Mouse (Mus musculus): ENCODE measurements at regions not wholly inside any gene's neighbourhood (a gene's known extent, or its start where the extent isn't known, plus 50 kb on each side); places are given as distances from the start of the nearest gene placed in this dataset.

DNA sequence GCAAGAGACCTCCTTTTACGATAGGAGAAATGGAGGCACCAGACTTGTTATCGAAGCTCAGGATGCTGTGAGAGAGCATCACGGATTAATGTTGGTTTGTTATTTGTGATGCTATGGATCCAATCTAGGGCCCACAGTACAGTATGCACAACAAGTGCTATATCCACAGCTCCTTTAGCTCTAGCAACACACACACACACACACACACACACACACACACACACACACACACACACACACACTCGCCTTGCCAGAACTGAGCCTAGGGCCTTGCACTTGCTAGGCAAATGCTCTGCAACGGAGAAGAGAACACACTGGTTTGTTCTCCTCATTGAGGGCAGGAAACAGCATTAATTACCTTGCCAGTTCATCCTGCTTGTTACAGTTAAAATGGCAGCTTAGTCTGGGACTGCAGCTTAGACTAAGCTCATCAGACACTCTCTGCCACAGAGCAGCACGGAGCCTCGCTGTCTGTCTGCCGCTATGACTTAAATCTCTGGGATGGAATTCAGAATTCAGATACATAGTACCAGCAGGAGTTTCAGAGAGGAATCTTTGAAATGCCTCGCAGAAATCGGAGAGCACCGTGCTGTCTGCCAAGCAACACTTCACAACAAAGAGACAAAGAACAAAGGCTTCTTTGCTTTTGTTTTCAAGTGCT, 285.0 kb downstream of the Rngtt start:
- DNase-seq (ENCODE audit: low spot score in 2 of 2): no peak

DNA sequence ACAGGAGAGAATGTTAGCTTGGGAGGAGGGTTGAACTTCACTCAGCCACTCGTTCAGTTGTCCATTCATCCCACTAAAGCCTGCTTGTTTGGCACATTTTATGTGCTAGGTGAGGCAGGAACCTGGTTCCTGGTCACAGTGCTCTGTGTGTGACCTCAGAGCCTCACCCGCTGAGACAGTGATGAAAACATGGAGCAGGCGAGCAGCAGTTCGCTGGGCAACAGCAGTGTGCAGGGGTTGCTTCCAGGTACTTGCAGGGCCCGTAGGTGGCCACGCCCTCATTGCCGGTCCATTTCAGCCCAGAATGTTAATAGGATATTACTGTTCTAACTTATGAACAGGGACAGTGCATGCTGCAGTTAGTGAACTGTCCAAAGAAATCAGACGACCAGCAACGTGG, 285.7 kb downstream of the Rngtt start:
- no peak for DNase-seq (ENCODE audit: low spot score in 2 of 2)

DNA sequence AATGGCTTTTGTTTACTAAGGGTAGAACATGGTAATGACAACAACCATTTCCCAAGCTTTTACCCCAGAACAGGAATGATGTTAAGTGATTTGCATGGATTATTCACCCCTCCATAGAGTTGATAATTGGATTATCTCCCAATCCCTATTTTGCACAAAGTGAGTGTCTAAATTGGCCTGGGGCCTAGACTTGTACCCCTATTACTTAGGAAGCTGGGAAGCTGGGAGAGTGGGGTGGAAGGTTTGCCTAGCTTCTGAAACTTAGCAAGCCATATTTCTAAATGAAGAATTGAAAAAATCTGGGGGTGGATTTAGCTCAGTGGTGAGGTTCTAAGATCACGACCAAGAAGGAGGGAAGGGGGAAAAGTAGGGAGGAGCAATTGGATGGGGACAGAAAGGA, 289.9 kb downstream of the Rngtt start:
- no peak for DNase-seq (ENCODE audit: low spot score in 2 of 2)

DNA sequence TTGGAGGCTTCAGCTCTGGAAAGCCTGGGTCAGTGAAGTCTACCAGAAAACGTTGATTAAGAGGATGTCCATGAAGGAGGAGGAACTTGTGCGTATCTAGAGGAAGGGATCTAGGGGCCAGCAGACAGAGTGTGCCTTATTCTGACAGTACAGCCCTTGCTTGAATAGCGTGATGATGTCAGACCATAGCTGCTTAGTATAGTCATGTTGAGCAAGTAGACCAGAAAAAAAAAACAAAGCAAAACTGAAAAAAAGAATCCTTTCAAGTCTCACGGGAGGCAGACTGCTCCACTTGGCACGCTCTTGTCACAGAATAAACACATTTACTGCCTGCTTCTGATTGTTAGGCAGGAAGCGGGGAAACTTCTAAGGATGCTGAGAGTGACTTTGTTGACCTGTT, 290.7 kb downstream of the Rngtt start:
- no peak for DNase-seq (ENCODE audit: low spot score in 2 of 2)

DNA sequence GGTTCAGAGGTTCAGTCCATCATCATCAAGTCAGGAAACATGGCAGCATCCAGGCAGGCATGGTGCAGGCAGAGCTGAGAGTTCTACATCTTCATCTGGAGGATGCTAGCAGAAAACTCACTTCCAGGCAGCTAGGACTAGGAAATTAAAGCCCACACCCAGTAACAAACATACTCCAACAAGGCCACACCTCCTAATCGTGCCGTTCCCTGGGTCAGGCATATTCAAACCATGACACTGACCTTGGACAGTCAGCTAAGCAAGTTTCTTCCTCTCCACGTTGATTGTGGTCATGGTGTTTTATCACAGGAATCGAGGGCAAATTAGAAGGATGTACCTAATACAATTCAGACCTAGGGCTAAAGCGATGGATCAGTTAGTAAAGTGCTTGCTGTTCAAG, 294.5 kb downstream of the Rngtt start:
- DNase-seq (ENCODE audit: low spot score in 2 of 2): no peak

DNA sequence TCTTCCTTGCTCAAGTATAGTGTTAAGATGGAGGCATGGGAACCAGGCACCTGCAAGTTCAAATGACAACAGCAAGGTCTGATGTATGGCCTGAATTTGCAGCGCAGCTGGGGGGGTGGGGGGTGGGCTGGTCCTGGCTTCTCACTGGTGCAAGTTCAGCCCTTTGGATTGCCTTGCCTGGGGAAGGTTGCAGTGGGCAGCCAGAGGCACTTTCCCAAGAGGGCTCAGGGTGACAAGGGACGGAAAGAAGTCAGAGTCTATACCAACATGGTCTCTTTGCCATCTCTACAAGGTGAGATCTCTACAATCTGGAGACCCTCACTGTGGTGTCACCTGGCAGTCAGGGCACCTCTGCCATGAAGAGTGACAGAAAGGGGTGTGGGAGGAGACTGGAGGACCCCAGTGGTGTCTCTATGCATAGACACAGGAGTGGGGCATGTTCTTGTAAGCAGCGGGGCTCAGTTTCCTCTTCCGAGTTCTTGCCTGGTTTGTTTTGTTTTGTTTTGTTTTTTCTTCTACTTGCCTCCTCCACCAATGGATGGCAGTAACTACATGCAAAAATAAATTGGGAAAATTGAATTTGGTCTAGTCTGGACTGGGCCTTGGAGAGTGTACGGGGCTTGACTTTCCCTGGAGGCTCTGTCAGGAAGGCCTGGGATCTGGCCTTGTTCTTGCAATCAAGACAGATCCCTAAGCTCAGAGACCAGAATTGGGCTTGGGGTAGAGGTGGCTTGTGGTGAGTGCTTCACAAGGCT, 284.4 kb upstream of the Cnr1 start:
- DNase-seq (ENCODE audit: low spot score in 2 of 2): no peak

DNA sequence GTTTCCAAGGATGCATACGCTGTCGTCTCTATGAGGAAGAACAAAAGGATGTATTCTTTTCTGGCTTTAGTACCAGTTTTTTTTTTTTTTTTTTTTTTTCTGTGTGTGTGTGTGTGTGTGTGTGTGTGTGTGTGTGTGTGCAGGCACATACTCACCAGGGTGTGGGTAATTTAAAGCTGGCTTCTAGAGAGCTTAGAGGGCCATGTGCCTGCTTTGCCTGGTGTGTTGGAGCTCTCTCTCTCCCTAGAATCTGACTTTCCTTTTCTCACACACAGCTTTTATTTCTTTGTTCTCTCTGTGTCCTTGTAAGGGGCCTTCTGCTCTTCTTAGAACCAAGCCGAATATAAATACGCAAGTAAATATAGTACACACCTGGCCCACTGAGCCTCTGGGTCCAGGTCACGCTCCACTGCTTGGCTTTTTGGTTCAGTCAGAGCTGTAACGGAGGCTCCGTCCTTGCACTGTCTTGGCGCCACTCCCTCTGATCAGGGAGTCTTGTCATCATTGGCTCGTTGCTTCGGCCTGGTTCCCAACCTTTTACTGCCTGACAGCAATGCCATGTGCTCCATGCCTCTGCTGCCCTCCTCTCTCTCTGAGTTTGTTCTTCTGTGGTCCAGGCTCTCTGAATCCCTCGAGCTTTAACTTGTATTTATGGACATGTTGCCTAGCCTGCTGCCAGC, 283.7 kb upstream of the Cnr1 start:
- no peak for DNase-seq (ENCODE audit: low spot score in 2 of 2)

DNA sequence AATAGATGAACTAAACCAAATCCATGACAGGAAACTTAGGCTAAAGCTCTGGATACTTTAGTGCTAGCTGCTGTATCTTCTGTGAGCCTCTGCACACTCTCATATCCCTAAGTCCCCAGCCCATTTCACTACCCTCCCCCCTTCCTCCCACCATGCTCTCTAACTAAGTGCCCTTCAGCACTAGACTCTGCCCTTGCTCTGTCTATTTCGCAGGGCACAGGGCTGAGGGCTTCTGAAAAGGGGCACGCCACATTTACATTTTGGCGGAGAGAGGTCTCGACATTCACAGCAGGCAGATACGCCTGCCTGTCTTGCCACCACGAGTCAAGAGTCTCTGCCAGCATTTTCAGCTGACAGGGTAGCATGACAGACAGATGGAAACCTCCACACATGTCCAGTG, 282.5 kb upstream of the Cnr1 start:
- no peak for DNase-seq (ENCODE audit: low spot score in 2 of 2)

DNA sequence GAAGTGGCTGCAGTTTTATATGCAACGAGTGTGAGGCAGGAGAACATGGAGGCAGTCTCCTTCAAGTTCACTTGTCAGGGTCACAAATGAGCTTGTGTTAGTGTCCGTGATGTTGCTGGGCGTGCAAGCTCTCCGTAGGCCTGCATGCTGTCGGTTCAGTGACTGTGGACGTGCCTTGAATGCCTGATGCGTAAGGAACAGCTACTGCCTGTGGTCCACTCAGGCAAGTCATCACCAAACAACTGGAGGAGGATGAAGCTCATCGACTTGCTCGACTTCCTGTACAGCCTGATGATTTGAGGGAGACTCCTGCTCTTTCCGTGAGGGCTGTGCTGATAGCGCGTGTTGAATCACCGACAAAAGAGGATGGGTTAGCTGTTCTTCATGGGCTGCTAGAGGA, 281.9 kb upstream of the Cnr1 start:
- DNase-seq (ENCODE audit: low spot score in 2 of 2): no peak

DNA sequence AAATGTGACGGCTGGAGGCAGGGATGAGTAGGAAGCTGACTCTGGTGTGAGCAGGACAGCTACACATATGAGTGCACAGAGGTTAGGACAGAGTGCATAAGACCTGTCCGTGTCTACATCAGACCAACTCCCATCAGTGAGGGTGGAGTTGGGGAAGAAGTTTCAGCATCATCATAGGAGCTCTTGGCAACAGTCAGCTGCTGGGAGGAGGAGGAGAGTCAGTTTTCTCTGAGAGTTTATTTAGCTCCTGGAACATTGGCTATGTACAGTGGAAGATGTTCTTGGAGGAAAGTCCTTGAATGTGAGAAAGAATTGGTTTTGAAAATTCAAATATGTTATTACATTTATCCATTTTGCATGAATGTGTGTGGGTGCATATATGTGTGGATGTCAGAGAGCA, 279.2 kb upstream of the Cnr1 start:
- DNase-seq (ENCODE audit: low spot score in 2 of 2): no peak

DNA sequence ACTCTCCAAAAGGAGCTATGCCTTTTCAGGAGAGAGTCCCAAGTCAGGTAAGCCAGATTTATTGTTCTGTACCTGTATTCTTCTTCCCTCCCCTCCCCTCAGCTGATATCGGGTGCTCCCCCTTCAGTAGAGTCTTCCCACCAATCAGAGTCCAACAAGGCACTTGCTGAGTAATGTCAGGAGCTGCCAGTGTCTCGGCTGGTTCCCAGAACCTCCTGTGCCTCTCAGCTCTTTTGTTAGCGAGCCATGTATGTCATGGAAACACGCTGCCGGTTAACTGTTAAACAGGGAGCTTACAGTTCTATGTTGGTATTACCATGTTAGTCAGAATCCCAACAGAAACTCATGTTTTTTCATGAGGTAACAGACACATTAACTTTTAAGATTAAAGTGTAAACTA, 273.1 kb upstream of the Cnr1 start:
- DNase-seq (ENCODE audit: low spot score in 2 of 2): no peak

DNA sequence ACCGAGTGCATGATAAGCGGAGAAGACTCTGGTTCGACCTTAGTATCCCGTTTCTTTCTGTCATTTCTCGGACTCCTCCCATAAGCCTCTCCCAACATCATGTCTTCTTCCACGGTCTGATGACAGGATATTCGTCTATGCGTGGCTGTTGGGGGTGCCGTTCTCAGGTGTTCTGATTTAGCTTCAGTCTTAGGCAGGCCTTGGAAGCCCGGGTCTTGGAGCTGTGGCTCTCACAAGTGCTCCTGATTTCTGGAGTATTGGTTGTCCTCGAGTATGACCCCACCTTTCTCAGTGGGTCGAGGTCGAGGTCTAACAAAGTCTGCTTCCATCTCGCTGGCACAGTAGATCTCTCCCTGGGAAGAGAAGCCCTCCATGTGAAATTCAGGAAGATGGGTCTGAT, 264.6 kb upstream of the Cnr1 start:
- DNase-seq (ENCODE audit: low spot score in 2 of 2): no peak

DNA sequence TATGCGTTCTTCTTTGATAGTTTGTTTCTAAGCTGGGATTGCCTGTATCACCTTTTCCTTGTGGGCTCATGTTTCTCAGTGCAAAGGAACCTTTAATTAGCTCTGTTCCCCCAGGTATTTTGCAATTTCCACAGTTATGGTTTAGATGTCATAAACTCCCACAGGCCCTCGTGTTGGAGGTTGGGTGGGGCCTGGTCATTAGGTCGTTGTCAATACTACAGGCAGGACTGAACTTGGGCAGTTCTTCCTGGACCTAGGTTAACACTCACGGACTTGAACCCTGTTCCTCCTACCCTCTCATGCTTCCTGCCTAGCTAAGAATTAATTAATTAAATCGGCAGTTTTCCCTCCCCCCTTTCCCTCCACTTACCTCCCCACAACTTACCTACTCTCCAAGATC, 263.8 kb upstream of the Cnr1 start:
- no peak for DNase-seq (ENCODE audit: low spot score in 2 of 2)

DNA sequence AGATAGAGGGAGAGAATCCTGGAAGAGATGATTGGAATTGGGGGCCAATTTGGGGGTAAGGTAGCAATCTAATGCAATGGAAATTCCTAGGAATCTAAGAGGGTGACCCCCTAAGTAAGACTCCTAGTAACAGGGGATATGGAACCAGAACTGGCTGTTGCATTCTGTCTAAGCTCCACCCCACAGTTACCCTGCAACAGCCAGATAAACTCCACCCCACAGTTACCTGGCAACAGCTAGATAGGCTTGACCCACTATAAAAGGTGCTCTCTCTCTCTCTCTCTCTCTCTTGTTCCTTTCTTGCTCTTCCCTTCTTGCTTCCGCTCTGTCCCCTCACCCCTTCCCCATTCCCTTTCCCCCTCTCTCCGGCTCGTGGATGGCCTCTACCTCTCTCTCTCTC, 262.5 kb upstream of the Cnr1 start:
- peak; percentile 13 to 40 for DNase-seq (ENCODE audit: low spot score in 2 of 2)

DNA sequence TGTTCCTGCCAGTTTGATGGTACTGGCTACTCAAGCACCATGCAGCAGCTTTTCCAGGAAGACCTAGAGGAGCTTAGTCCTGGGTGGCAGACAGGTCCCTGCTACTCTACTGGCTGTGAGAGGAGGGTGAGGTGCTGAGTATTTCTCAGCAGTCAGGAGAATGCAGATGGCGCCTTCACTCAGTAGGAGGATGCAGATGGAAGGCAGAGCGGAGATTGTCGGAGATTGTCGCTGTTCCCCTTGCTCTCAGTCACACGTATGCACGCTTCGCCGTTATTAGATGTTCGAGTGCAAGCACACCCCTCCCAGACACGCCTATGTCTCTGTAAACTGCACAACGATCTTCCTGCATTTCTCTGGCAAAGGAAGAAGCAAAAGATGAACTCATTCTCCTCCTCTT, 261.4 kb upstream of the Cnr1 start:
- DNase-seq (ENCODE audit: low spot score in 2 of 2): no peak

DNA sequence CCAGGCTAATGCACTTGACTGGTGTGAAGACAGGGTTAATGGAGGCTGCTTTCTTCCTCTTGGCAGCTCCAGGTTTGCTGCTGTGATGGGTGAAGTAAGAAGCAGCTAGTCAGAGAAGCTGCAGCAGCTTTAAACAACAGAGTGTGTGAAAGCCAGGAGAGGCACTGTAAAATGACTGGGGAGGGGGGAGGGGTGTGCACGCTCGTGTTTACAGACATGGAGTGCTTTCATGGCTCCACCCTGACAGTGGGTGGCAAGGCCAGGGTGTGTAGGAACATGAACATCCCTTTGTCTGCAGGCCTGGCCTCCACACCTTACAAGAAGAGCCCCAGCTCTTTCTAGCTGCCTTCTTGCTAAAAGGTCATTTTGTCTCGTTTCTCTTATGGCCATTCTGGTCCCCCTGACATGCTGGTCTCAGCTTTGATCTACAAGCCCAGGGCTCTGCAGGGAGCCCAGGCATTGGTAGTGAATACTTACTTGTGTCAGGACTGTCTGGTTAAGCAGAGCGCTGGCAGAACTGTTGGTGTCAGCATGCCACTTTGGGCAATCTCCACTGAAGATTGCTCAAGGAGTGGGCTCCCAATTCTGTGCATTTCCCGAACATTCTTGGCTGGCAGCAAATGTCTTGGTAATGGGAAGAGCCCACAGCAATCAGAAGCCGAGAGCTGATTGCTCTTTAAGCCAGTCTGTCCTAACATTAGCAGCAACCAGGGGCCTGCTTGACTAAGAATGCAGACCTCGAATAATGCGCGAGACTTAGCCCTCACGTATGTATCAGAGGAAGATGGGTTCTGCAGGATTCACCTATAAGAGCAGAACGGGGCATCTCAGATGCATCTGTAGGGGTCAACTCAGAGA, 260.5 kb upstream of the Cnr1 start:
- DNase-seq (ENCODE audit: low spot score in 2 of 2): no peak

DNA sequence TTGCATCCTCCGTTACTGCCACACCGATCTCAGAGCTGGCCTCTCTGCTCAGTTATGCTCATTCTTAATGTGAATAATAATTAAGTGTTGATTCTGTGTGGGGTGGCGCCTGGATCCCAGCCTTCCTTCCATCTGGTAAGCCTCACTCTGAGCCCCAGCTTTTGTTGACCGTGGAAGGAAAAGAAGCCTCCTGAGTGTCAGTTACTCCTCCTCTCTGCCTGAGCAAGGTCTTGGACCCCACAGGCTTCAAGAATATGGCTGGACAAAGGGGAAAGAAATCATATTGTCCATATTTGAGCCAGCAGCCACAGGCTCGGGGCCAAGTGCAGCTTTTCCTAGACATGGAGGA, 259.9 kb upstream of the Cnr1 start:
- DNase-seq (ENCODE audit: low spot score in 2 of 2): no peak

DNA sequence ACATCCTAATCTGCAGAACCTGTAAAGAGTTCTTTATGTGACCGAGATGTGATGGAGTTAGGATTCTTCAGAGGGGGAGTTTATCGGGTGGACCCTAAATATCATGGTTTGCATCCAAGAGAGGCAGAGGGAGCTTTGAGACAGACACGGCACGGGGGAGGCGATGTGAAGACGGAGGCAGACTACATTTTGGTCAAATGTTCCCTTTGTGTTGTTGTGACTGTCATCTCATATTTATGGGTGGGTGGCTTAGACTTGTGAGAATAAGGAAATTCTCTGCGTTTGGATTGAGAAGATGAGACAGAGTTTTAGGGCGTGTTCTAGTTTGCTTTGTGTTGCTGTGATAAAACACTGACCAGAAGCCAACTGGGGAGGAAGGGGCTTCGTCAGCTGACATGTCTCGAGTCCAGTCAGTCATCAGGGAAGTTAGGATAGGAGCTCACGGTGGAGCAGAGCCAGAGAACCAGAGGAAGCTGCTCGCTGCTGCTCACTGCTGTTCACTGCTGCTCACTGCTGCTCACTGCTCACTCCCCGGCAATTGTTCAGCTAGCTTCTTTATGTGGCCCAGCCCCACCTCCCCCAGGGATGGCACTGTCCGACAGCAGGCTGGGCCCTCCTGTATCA, 259.0 kb upstream of the Cnr1 start:
- DNase-seq (ENCODE audit: low spot score in 2 of 2): no peak

DNA sequence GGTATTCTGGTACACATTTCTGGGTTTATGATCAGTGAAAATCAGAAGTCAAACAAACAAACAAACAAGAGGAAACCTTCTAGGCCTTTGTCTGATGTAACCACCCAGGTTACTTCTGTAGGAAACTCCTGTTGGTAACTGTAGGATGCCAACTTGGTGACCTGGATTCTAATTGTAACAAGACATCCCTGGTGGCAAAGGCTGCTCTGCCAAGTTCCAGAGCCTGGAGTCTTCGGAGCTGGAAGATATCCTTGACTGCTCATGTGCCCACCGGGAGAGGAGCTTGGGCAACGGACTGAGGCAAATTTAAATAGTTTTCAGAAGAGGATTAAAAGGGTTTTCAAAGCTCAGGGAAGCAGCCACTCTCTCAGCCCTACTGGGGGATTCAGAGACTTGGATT, 256.0 kb upstream of the Cnr1 start:
- no peak for DNase-seq (ENCODE audit: low spot score in 2 of 2)

DNA sequence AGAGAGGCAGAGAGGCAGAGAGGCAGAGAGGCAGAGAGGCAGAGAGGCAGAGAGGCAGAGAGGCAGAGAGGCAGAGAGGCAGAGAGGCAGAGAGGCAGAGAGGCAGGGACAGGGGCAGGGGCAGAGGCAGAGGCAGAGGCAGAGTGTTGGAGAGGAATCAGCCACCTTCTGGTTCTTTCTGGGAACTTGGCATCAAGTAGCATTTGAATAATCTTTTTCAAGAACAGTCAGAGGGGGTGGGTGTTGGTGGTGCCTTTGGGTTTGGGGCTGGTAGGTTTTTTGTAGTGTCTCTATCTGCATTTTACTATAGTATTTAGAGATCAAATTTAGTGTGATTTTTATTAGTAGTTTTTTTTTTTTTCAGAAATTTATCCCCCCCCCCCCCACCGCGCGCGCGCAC, 249.3 kb upstream of the Cnr1 start:
- no peak for DNase-seq (ENCODE audit: low spot score in 2 of 2)

DNA sequence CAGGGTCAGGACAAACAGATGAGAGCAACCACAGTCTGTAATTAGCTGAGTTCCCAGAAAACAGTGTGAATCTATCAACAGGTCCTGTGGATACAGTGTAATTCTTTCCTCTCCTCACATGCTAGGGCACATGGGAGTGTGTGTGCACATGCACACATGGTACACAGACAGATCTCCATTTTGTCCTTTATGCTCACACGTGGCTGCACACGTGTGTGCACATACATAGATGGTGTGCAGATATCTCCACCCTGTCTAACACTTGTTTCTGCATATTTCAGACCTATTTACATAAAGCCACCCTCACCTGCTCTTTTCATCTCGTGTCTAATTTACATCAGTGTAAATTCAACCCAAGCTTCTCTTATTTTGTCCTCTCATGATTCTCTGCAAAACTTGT, 245.0 kb upstream of the Cnr1 start:
- DNase-seq (ENCODE audit: low spot score in 2 of 2): no peak

DNA sequence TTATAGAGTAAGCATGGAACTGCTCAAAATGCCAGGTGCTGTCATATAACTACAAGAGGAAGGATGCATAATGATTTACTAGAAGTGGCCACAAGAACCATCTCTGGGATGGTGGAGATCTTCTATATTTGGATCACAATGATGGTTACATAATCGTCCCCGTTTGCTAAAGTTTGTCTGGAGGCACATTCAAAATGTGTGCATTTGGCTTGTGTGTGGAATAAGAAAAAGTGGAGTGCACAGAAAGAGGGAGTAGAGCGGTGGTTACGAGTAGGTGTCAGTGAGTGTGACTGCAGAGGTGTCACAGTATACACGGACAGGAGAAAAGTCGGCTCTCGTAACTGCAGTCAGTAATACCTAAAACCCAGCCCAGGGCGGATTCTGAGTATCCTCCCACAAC, 238.3 kb upstream of the Cnr1 start:
- DNase-seq (ENCODE audit: low spot score in 2 of 2): no peak

All from spleen, postnatal 10 days (tissue).